Mouse (Mus musculus) bone marrow, adult 2 months (tissue): ENCODE measurements at regions not wholly inside any gene's neighbourhood (a gene's known extent, or its start where the extent isn't known, plus 50 kb on each side); places are given as distances from the start of the nearest gene placed in this dataset.

ENCODE experiments used
- CTCF ChIP-seq: fragments of 200-500 bp; IDR thresholded peaks from 2 replicates; pipeline ENCODE4 v1.5.1; 2011; ENCODE audit warnings: low read length, control low read depth; ENCODE audit not compliant: control insufficient read depth, insufficient read depth
- POLR2A ChIP-seq: fragments of 200-500 bp; IDR thresholded peaks from 2 replicates; pipeline ENCODE4 v1.6.1; 2011; ENCODE audit warnings: low read depth, mild to moderate bottlenecking, control low read depth, low read length, borderline replicate concordance; ENCODE audit not compliant: control insufficient read depth

- no peak for TF ChIP-seq POLR2A
- no peak for TF ChIP-seq CTCF
Observed at GRCm38 (mm10) chr9:43879969-43880396, 136.2 kb downstream of the Nectin1 start.
